Mouse (Mus musculus) midbrain, embryonic 16.5 days (tissue): ENCODE data around the gene Mut. TPM values are rescaled to one million over a fixed set of nuclear protein-coding genes. Genes with fewer than 3 reads are reported as not detected.

Experiments used
- ATAC-seq: fragments of 200-750 bp; cut with Nextera tagmentation; 2 replicates; pipeline ENCODE4 v1.8.0; 2017; ENCODE audit warnings: moderate TSS enrichment
- H3K27ac ChIP-seq: fragments of 300-500 bp; sonication (generic); 2 replicates; pipeline ENCODE4 v1.5.1; 2014; ENCODE audit warnings: mild to moderate bottlenecking, low read length, mixed read lengths
- H3K27me3 ChIP-seq: fragments of 300-500 bp; sonication (generic); 2 replicates; pipeline ENCODE4 v1.6.1; 2014; ENCODE audit warnings: low read depth, low read length, mixed read lengths; ENCODE audit not compliant: control insufficient read depth, insufficient read depth
- H3K36me3 ChIP-seq: fragments of 300-500 bp; sonication (generic); 2 replicates; pipeline ENCODE4 v1.6.1; 2014; ENCODE audit warnings: mild to moderate bottlenecking, low read length, moderate library complexity, mixed read lengths; ENCODE audit not compliant: control insufficient read depth, insufficient read depth
- H3K4me1 ChIP-seq: fragments of 300-500 bp; sonication (generic); 2 replicates; pipeline ENCODE4 v1.6.1; 2014; ENCODE audit warnings: mild to moderate bottlenecking, low read length, mixed read lengths; ENCODE audit not compliant: control insufficient read depth, insufficient read depth
- H3K4me2 ChIP-seq: fragments of 300-500 bp; sonication (generic); 2 replicates; pipeline ENCODE4 v1.6.1; 2014; ENCODE audit warnings: mild to moderate bottlenecking, low read length, mixed read lengths
- H3K4me3 ChIP-seq: fragments of 300-500 bp; sonication (generic); 2 replicates; pipeline ENCODE4 v1.5.1; 2014; ENCODE audit warnings: low read depth, mild to moderate bottlenecking, low read length, moderate library complexity, mixed read lengths
- H3K9ac ChIP-seq: fragments of 300-500 bp; sonication (generic); 2 replicates; pipeline ENCODE4 v1.6.1; 2014; ENCODE audit warnings: low read depth, low read length, mixed read lengths
- H3K9me3 ChIP-seq: fragments of 300-500 bp; sonication (generic); replicated peaks from 2 replicates; pipeline ENCODE4 v1.6.1; 2014; ENCODE audit warnings: mild to moderate bottlenecking, low read length, mixed read lengths; ENCODE audit not compliant: control insufficient read depth, poor library complexity, severe bottlenecking
- WGBS: fragments of 180-500 bp; shearing (Covaris S2); extraction: QIAGEN DNeasy Blood & Tissue Kit; methylation state at CpG from one replicate; pipeline ENCODE4 v1.1.7; 2014; 5-methylcytosine and 5-hydroxymethylcytosine counted together
- polyA plus RNA-seq: library from polyadenylated mRNA; unstranded; fragments of >200 nt; fragmentation: Nextera tagmentation; extraction: Ambion mirVana; gene quantifications from 2 replicates; pipeline ENCODE4 v1.2.1, GENCODE M21; 2015

Gene Mut
- 18.7 and 19.6 TPM in 2 replicates for polyA plus RNA-seq

DNA sequence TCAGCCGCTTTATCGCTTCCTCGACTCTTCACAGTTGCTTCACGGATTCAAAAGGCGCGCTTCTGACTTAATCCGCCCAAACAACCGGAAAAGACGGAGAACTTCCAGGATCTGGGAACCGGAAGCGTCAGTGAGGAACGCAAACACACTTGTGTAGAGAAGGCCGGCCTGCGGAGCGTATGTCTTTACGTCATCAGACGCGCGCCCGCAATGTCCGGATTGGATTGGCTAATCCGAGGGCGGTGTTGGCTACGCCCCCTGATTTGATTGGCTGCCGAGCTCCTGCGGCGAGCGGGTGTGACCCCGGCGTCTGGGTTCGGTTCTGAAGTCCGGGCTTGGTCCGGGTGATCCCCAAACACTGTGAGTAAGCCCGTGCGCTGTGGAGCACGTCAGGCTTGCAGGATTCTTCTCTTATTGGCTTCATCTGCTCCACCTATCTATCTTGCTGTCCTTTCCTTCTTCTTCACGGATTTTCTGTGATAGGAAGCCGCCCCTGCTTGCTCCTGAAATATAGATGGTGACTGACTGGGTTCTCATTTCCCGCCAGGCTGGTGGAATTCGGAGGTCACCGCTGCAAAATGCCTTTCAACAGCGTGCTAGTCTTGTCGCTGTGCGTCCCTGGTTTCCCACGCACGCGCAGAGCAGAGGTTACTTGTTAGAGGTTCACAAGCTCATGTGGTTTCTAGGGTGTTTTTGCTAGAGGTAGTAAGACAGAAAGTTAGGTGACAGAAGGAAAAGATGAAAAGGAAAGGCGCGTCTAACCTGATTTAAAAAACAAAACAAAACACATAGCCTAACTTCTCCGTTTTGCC is at the start of gene Mut, which contains the start of gene Cenpq:
Mut (plus strand) TSS at position 266 of the 812 bp plus-strand sequence.
Cenpq (minus strand) TSS at position 628 of the 812 bp plus-strand sequence.
- ATAC-seq = peak; percentile 100
- H3K4me2 ChIP-seq = peak within 1 kb of the TSS; percentile 79
- peaks cover 3% of the 10 kb centered on the region; the same call in 1 of the 2 replicates for H3K36me3 ChIP-seq
- H3K9me3 ChIP-seq = no peaks in the 10 kb centered on the region
- no peaks in the 10 kb centered on the region for H3K27me3 ChIP-seq
- peak within 1 kb of the TSS; percentile 72 for H3K9ac ChIP-seq
- WGBS = under 1% methylated on average over 50 of the region's 50 CpGs
- H3K4me3 ChIP-seq = peak within 1 kb of the TSS; percentile 61
- peaks cover 14% of the 10 kb centered on the region for H3K4me1 ChIP-seq
- H3K27ac ChIP-seq = peak within 1 kb of the TSS; percentile 92

DNA sequence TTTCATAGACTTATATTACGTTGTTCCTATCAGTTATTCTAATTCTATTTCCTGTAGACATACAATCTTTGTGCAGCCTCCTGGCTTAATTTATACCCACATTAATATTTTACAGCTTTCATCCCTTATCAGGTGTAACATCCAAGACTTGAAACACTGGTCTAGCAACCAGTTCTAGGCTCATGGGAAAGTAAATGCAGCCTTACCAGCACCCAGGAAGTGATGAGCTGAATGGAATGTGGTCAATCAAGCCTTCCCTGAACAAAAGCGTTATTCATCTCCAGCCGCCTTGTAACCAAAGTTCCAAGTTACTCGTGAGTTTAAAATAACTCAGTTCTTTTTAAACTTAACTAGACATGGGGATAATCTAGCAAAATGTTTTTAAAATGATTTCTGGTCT is 49.3 kb upstream of the Mut start:
- no peak overlapping the region for H3K27ac ChIP-seq
- WGBS = 86% methylated on average over 4 of the region's 4 CpGs
- H3K9me3 ChIP-seq = no peaks in the 10 kb centered on the region
- H3K9ac ChIP-seq = no peak overlapping the region
- no peak for ATAC-seq
- H3K4me2 ChIP-seq = no peak overlapping the region
- no peaks in the 10 kb centered on the region; the same call in 1 of the 2 replicates for H3K27me3 ChIP-seq
- no peaks in the 10 kb centered on the region for H3K36me3 ChIP-seq
- no peaks in the 10 kb centered on the region for H3K4me1 ChIP-seq
- H3K4me3 ChIP-seq = no peak overlapping the region

DNA sequence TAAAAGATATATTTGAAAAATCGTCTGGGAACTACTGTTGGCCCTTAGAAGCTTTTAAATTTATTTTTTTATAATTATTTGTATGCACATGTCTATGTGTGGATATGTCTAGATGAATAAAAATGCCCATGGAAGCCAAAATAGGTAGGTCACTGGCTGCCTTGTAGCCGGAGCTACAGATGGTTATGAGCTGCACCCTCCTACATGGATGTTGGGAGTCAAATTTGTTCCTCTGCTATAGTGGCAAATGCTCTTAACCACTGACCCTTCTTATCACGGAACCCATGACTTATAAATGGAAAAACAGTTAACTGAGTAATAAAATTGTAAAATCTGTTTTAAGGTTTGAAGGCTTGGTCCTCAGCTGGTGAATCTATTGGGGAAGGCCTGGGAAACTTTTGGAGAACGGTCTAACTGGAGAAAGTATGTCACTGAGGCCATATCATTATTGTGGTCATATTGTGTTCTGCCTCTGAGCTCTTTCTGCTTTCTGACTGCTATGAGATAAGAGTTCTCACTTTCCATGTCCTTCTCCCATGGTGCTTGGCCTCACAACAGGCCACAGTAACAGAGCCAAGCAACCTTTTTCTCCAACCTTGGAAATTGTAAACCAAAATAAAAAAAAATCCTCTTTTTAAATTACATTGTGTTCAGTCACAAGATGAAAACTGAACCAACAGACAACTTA is 46.5 kb upstream of the Mut start:
- Histone ChIP-seq H3K36me3 (no peaks in the 10 kb centered on the region), H3K4me1 (no peaks in the 10 kb centered on the region), H3K27me3 (no peaks in the 10 kb centered on the region), H3K9ac (no peak overlapping the region), H3K4me3 (no peak overlapping the region), H3K9me3 (no peaks in the 10 kb centered on the region), H3K4me2 (no peak overlapping the region), H3K27ac (no peak overlapping the region)
- WGBS = 89% methylated on average over 4 of the region's 4 CpGs
- ATAC-seq = no peak

DNA sequence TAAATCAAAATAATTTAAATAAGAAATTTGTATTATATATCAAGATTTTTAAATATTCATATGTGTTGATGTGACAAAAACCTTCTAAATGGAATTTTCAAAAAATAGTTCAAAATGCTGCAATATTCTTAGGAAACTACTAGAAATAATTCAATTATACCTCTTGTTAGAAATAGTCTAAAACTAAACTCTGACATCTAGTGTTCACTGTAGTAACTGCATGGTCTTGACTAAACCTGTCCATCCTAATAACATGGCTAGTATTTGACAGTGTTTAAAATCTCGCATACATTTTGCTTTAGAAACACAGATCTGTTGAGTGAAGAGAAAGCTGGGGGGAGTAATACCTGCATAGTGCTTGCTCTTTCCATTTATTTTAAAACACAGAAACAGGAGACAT is 37.6 kb upstream of the Mut start:
- Histone ChIP-seq H3K27ac (no peak overlapping the region), H3K4me3 (no peak overlapping the region), H3K36me3 (no peaks in the 10 kb centered on the region), H3K4me2 (no peak overlapping the region), H3K9me3 (no peaks in the 10 kb centered on the region), H3K4me1 (no peaks in the 10 kb centered on the region), H3K9ac (no peak overlapping the region), H3K27me3 (no peaks in the 10 kb centered on the region)
- WGBS = 71% methylated on average over 1 of the region's 1 CpGs
- peak; percentile 70; the same call in 1 of the 2 replicates for ATAC-seq

DNA sequence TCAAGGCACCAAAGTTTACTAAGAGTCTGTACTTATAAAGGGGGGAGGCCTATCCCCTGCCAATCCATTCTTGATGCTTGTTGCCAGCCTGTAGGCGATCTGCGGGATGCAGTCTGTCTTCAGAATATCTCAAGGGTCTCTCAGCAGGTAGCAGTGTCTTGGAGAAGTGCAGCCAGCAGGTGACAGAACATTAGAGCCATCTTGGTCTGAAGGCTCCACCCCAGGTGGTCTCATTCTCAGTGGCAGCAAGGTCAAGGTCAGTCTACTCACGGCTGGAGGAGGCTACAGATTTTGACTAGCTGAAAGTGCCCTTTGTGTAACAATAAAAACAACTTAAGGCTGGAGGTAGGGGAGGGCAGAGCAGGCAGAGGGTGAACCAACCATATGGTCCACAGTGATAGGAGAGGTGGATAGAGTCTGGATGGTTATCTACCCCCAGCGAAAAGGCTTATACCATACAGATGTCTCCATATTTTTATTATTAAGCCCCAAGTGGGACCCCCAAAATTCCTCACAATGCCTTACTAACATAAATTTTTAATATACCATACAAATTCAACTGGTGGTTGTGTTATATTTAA is 34.6 kb upstream of the Mut start:
- no peak overlapping the region for H3K27ac ChIP-seq
- H3K4me3 ChIP-seq = no peak overlapping the region
- H3K4me2 ChIP-seq = no peak overlapping the region
- WGBS = 38% methylated on average over 4 of the region's 4 CpGs
- no peaks in the 10 kb centered on the region for H3K4me1 ChIP-seq
- ATAC-seq = no peak
- H3K9me3 ChIP-seq = no peaks in the 10 kb centered on the region
- no peak overlapping the region for H3K9ac ChIP-seq
- H3K36me3 ChIP-seq = no peaks in the 10 kb centered on the region
- H3K27me3 ChIP-seq = no peaks in the 10 kb centered on the region

DNA sequence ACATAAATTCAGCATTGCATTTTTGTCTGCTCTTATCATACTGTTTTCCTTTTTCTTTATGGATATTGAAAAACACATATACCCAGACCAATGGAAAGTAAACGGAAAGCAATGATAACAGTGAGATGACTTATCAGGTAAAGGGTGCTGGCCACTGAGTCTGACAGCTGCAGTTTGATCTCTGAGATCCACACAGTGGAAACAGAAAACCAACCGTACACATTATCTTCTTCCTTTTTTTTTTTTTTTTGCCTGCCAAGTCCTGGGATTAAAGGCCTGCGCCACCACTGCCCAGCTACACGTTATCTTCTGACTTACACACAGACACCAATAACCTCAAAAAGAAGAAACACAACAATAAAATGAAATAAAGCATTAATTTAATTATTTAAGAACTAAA is 31.1 kb upstream of the Mut start:
- no peak for ATAC-seq
- no peak overlapping the region for H3K27ac ChIP-seq
- H3K4me2 ChIP-seq = no peak overlapping the region
- no peak overlapping the region for H3K4me3 ChIP-seq
- no peaks in the 10 kb centered on the region for H3K27me3 ChIP-seq
- no peaks in the 10 kb centered on the region for H3K4me1 ChIP-seq
- H3K9me3 ChIP-seq = no peaks in the 10 kb centered on the region
- no peaks in the 10 kb centered on the region for H3K36me3 ChIP-seq
- no peak overlapping the region for H3K9ac ChIP-seq
- 74% methylated on average over 4 of the region's 4 CpGs for WGBS

DNA sequence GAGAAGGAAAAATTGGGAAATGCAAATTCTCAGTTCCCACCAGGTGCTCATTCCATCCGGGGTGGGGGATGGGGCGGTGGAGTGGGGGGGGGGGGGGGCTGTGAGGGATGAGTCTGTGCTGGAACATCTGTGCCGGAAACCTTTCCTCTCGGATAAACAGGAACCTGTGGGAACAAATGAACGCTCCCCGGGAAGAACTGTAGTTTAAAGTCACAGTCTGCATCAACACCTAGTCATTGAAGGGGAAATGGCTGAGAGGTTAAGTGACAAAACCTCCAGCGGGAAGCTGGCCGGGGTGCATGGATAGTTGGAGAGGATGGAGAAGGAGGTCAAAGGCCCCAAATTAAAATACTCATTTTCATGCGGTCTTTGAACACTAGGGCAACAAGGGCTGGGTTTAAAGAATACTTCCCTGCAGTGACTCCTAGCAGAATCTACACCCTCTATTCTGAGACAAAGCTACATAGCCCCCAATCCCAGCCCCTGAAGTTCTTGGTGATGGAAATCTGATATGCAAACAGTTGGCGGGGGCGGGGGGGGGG is 30.4 kb upstream of the Mut start:
- H3K27ac ChIP-seq = no peak overlapping the region
- H3K4me3 ChIP-seq = no peak overlapping the region
- H3K9me3 ChIP-seq = no peaks in the 10 kb centered on the region
- peak overlapping the region; percentile 51 for H3K4me2 ChIP-seq
- H3K9ac ChIP-seq = no peak overlapping the region
- no peaks in the 10 kb centered on the region for H3K36me3 ChIP-seq
- no peaks in the 10 kb centered on the region for H3K4me1 ChIP-seq
- ATAC-seq = no peak
- WGBS = 9% methylated on average over 11 of the region's 11 CpGs
- no peaks in the 10 kb centered on the region for H3K27me3 ChIP-seq

DNA sequence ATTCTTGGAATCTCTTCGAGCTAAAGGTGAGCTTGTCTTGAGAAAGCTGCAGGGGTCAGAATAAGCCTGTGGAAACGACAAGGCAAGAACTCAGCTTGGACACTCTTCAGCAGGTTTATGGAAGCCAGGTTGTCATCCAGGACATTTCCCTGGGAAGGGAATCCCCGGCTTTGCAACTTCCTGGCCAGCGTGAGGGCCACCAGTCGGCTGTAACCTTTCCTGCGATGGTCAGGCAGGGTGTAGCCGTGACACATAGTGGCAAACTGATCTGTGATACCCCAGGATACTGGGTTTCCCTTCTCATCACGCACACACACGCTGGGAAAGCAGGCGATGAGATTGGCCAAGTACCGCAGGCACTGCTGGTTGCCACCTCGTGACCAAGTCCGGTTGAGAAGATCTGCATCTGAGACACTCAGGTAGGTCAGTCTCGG is 29.7 kb upstream of the Mut start:
- Histone ChIP-seq H3K27ac (no peak overlapping the region), H3K36me3 (no peaks in the 10 kb centered on the region), H3K9ac (no peak overlapping the region), H3K4me2 (peak overlapping the region; percentile 51), H3K4me1 (no peaks in the 10 kb centered on the region), H3K27me3 (no peaks in the 10 kb centered on the region), H3K4me3 (peak overlapping the region; percentile 19; the same call in 1 of the 2 replicates), H3K9me3 (no peaks in the 10 kb centered on the region)
- 9% methylated on average over 13 of the region's 14 CpGs for WGBS
- peak; percentile 56 for ATAC-seq
